Mouse (Mus musculus) natural killer cell, adult 2 months (primary cell): Measurements from ENCODE around the gene Asb12.
"Not testable (repeated sequence)": the region's sequence is repeated elsewhere in the genome, so short reads cannot be mapped to it uniquely, and the experiment has no call there.

ENCODE experiments used
- DNase-seq, 2 experiments: peaks; one replicate each; pipeline ENCODE4 v3.0.0; 2022; ENCODE audit warnings: low spot score in 2 of 2

Gene Asb12

GRCm38 (mm10) chrX:95557887-95558286 lies at the start of gene Asb12, which contains the start of gene Pfn5:
Gene Asb12, minus strand, starts transcription at chrX:95557987.
Gene Pfn5, plus strand, starts transcription at chrX:95558104.
- DNase-seq: no peak

DNA sequence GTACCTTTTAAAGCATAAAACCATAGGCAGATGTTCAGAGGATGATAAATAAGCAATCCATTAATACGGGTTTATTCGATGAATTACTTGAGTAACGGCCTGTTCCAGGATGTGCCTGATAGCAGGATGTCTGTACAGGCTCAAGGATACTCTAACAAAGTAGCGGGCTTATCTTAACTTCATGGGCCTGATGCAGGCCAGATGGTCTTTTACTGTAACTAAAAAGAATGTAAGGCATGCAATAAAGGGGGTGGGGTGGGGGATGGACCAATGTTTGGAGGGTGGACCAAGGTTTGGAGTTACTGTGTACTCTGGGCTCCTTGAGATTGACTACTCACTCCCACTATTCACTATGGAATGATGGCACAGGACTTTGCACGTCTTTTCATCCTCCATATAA lies 42.8 kb upstream of the Asb12 start:
- DNase-seq: no peak

DNA sequence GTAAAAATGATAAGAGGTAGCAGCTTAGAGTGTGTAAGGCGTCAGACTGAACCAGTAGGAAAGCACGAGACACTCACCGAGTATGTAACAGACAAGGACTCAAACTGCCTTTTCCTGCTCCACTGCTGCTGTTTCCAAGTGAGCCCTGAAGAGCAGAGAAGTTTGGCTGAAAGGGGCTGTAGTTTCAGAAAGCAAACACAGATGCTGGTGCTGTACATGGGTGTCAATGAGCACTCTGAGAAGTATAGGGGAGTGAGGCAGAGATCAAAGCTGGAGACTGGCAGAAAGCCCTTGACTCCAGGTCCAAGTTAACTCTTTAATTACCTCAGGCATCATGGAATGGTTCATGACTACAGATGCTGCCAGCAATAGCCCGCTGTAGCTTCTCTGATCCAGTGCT lies 3.5 kb downstream of the Asb12 start:
- no peak for DNase-seq

DNA sequence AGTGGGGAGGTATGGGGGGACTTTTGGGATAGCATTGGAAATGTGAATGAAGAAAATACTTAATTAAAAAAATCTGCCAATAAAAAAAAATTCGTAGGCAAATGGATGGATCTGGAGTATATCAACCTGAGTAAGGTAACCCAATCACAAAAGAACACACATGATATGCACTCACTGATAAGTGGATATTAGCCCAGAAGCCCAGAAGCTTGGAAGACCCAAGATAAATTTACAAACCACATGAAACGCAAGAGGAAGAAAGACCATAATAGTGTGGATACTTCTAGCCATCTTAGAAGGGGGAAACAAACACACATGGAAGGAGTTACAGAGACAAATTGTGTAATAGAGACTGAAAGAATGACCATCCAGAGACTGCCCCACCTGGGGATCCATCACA lies 22.3 kb downstream of the Asb12 start:
- not testable (repeated sequence) for DNase-seq

DNA sequence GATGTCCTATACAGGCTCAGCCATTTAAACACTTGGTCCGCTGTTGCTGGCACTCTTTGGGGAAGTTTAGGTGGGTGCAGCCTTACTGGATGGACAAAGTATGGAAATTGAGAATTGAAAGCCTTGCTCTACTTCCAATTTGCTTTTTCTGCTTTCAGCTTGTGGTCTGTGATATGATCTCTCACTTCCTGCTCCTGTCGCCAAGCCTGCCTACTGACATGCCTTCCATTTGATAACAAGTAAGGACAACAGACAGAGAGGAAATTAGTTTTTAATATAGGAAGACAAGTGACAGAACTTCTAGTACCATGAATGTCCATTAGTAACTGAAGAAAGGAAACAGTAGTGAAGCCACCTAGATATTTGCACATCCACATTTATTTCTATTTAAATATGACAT lies 32.6 kb downstream of the Asb12 start:
- no peak for DNase-seq

- no peak for DNase-seq
Observed at GRCm38 (mm10) chrX:95523883-95524282, 33.9 kb downstream of the Asb12 start.

GRCm38 (mm10) chrX:95457166-95457565 lies 100.6 kb downstream of the Asb12 start:
- DNase-seq: no peak

DNA sequence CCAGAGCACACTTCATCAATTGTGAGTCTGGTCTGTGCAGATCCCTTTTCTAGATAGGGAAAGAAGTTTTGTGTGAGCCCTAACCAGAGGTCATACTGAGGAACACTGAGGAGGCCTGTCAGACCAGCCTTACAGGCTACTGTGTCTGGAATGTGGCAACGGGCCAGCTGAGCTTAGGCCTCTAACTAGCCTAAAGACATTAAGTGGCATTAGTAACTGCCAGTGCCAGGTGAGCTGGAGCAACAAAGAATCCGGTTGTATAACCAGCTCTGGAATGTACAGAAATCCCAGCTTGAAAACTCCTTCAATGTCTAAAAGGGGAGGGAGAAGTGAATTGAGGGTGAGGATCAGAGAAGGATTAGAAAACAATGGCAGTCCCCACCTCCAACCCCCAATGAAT lies 111.9 kb downstream of the Asb12 start:
- DNase-seq: no peak

DNA sequence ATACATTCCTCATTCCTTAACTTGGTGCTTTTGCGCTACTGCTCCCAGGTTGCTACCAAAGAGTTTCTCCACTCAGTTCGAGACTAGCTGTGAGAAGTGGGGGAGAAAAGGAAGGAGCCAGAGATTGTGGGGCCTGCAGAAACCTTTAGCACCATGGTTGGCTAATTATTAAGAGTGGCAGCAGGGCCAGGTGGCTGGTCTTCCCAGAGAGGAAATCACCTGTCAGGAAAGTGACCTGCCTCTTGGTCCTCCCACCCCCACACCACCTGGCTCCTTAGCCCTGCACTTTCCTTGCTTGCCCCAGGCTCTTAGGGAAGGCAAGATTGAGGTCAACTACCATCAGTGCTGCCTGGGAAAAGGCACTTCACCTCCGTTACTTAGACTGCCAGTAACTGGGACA lies 112.6 kb downstream of the Asb12 start:
- DNase-seq: no peak

DNA sequence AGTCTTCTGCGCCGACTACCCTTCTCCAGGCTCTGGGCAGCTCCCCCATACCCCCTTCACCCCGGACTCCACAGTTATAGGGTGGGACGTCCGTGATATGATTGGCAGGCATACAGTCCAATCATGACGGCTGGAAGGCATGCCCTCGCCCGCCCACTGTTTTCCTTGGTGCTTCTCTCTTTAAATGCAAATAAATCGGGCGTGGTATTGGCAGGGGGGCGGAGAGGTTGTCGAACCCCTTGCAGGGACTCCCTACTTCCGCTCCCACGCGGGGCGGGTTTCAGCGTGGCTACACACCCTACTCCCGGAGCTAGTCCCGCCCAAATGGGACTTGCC lies 113.0 kb downstream of the Asb12 start, which contains the start of gene Amer1:
Gene Amer1, minus strand, starts transcription at position 97 of the 336 bp plus-strand sequence.
- peak; percentile 75 to 84 for DNase-seq

DNA sequence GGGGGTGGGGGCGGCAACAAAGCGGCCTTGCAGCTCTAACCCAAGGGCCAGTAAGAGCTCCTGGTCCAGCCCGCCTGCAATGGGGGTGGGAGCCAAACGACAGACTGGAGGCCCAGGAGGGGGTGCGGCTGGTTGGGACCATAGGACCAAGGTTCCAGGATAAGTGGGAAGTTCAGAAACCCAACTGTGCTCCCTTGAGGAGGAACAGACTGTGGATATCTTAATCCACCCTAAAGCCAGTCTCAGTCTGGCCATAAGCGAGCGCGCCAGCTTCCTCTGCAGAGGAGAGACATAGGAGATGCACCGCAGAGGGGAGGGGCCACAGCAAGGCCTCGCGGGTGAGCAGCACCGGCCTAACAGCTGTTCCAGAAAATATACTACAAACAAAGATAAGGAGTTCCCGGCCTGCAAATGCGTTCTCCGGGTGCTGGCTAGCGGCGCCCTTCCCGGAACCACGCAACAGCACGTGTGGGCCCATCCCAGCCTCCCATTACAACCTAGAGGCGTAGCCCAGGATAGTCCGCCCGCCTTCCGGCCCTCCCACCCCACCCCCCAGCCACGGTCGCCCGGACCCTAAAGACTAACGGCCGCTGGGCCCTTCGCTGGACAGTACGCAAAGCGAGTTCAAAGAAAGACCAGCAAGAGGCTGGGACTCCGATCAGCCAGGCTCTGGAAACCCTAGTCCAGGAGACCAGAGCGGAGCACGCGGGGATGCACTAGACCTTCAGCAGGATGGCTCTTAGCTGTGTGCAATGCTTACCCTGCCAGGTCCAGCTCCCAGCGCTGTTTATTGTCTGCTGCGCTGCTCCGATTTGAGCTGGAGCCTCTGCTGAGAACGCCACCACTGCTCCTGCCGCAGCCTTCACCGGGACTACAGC lies 113.7 kb downstream of the Asb12 start:
- peak; percentile 13 to 19 for DNase-seq

- no peak for DNase-seq
Observed at GRCm38 (mm10) chrX:95443390-95443789, 114.4 kb downstream of the Asb12 start.

- DNase-seq: no peak
Observed at GRCm38 (mm10) chrX:95442261-95442660, 115.5 kb downstream of the Asb12 start.

- DNase-seq: no peak
Observed at GRCm38 (mm10) chrX:95441290-95441689, 116.5 kb downstream of the Asb12 start.

- DNase-seq: no peak
Observed at GRCm38 (mm10) chrX:95438491-95438890, 119.3 kb downstream of the Asb12 start.

GRCm38 (mm10) chrX:95437236-95437635 lies 120.6 kb downstream of the Asb12 start:
- DNase-seq: no peak
